Mouse (Mus musculus): ENCODE results near the gene Scn1b. TPM values are rescaled to one million over a fixed set of nuclear protein-coding genes. Genes with fewer than 3 reads are reported as not detected.

Scn1b gene
- polyA plus RNA-seq, 1 experiment from 2014 or later, result 1.1 TPM

DNA sequence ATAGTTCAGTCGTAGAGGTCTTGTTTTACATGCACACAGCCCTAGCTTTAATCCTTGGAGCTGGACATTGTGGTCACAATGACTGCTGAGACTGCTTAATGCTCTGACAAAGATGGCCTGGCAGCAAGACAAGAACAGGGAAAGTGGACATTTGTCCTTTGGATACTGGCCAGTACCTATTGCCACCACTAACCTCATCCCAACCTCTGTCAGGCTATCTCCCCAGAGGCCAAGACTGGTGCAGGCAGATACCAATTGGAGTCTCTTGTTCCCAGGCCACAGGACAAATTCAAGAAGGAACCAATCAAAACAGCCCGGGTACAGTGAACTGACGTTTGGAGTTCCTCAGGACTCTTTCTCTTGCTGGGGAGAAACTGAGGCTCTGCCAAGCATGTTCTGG lies 38.6 kb downstream of the Scn1b start:
- Histone ChIP-seq H3K4me1 (0 out of 2 replicates have a peak, but pooled peaks cover 7% of the 10 kb centered on the region), H3K36me3 (ENCODE audit: poor library complexity, severe bottlenecking) (no peaks in the 10 kb centered on the region), H3K27me3 (no peaks in the 10 kb centered on the region), H3K27ac (no peak overlapping the region), H3K4me2 (no peak overlapping the region), H3K4me3 (no peak overlapping the region), H3K9ac (no peak overlapping the region), H3K9me3 (replicated peaks) (no peaks in the 10 kb centered on the region; the same call in 1 of the 2 replicates)
- ATAC-seq, result no peak
- 66% methylated on average over 3 of the region's 3 CpGs for WGBS

DNA sequence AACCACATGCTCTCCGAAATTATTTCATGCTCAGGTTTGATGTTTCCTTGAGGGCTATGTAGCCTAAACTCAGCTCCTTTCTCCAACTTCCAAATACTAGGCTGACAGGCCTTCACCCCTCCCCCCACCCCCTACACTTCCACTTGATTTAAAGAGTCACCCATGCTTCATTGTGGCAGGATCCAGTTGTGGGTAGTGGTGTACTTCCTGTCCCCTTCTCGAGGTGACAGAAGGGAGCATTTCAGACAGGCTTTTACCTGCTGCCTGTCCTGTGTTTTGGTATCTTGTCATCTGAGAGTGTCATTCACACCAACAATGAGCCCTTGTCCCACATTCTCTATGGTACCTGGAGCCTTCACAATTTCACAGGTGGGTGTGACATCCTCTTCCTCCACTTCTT lies 39.5 kb downstream of the Scn1b start:
- WGBS, result 73% methylated on average over 2 of the region's 2 CpGs
- 0 out of 2 replicates have a peak, but pooled peaks cover 7% of the 10 kb centered on the region for H3K4me1 ChIP-seq
- no peaks in the 10 kb centered on the region for H3K27me3 ChIP-seq
- no peaks in the 10 kb centered on the region; the same call in 1 of the 2 replicates for H3K9me3 ChIP-seq (replicated peaks)
- no peak overlapping the region for H3K4me3 ChIP-seq
- no peak for ATAC-seq
- no peak overlapping the region for H3K4me2 ChIP-seq
- H3K36me3 ChIP-seq (ENCODE audit: poor library complexity, severe bottlenecking), result no peaks in the 10 kb centered on the region
- no peak overlapping the region for H3K9ac ChIP-seq
- no peak overlapping the region for H3K27ac ChIP-seq

- no peak overlapping the region for H3K4me3 ChIP-seq
- H3K27me3 ChIP-seq, result no peaks in the 10 kb centered on the region
- no peak overlapping the region for H3K27ac ChIP-seq
- H3K4me1 ChIP-seq, result 0 out of 2 replicates have a peak, but pooled peaks cover 7% of the 10 kb centered on the region
- H3K4me2 ChIP-seq, result no peak overlapping the region
- 94% methylated on average over 9 of the region's 9 CpGs for WGBS
- no peak for ATAC-seq
- H3K9ac ChIP-seq, result no peak overlapping the region
- no peaks in the 10 kb centered on the region for H3K36me3 ChIP-seq (ENCODE audit: poor library complexity, severe bottlenecking)
- no peaks in the 10 kb centered on the region; the same call in 1 of the 2 replicates for H3K9me3 ChIP-seq (replicated peaks)
These were observed 40.5 kb downstream of the Scn1b start for GRCm38 (mm10) chr7:31086175-31086755.

- no peak overlapping the region for H3K4me3 ChIP-seq
- no peaks in the 10 kb centered on the region for H3K36me3 ChIP-seq (ENCODE audit: poor library complexity, severe bottlenecking)
- H3K27ac ChIP-seq, result no peak overlapping the region
- H3K4me2 ChIP-seq, result no peak overlapping the region
- peaks cover 2% of the 10 kb centered on the region; the same call in 1 of the 2 replicates for H3K9me3 ChIP-seq (replicated peaks)
- WGBS, result 20% methylated on average over 3 of the region's 3 CpGs
- no peaks in the 10 kb centered on the region for H3K27me3 ChIP-seq
- 0 out of 2 replicates have a peak, but pooled peaks cover 7% of the 10 kb centered on the region for H3K4me1 ChIP-seq
- ATAC-seq, result no peak
- no peak overlapping the region for H3K9ac ChIP-seq
These were observed 41.6 kb downstream of the Scn1b start for GRCm38 (mm10) chr7:31085171-31085570.

GRCm38 (mm10) chr7:31084140-31084539 lies 42.7 kb downstream of the Scn1b start:
- 59% methylated on average over 9 of the region's 9 CpGs for WGBS
- Histone ChIP-seq H3K27ac (no peak overlapping the region), H3K4me3 (no peak overlapping the region), H3K9me3 (replicated peaks) (0 out of 2 replicates have a peak, but pooled peaks cover 2% of the 10 kb centered on the region), H3K36me3 (ENCODE audit: poor library complexity, severe bottlenecking) (no peaks in the 10 kb centered on the region), H3K4me1 (0 out of 2 replicates have a peak, but pooled peaks cover 7% of the 10 kb centered on the region), H3K9ac (no peak overlapping the region), H3K4me2 (no peak overlapping the region), H3K27me3 (no peaks in the 10 kb centered on the region)
- no peak for ATAC-seq

- ATAC-seq, result no peak
- no peak overlapping the region for H3K4me3 ChIP-seq
- no peak overlapping the region for H3K27ac ChIP-seq
- H3K4me1 ChIP-seq, result 0 out of 2 replicates have a peak, but pooled peaks cover 7% of the 10 kb centered on the region
- no peak overlapping the region for H3K9ac ChIP-seq
- no peaks in the 10 kb centered on the region for H3K27me3 ChIP-seq
- WGBS, result 58% methylated on average over 14 of the region's 14 CpGs
- H3K9me3 ChIP-seq (replicated peaks), result 0 out of 2 replicates have a peak, but pooled peaks cover 2% of the 10 kb centered on the region
- no peak overlapping the region for H3K4me2 ChIP-seq
- no peaks in the 10 kb centered on the region for H3K36me3 ChIP-seq (ENCODE audit: poor library complexity, severe bottlenecking)
These were observed 43.8 kb downstream of the Scn1b start for GRCm38 (mm10) chr7:31082831-31083588.

DNA sequence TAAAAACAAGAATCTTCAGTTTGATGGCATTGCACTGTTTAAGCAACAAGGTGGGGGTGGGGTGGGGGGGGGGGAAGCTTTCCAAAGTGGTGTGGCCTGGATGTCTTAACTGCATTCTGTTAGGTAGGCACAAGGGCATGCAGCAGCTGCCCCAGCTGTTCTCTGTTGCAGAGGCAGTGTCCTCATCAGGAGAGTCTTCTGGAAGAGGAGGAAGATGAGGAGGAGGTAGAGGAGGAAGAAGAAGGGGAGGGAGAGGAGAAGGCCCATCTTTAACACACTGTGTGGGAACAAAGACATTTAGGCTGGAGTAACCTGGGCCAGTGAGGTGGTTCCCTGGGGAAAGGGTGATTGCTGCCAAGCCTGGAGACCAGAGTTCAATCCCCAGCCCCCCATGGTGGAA lies 44.7 kb downstream of the Scn1b start:
- Histone ChIP-seq H3K4me3 (no peak overlapping the region), H3K36me3 (ENCODE audit: poor library complexity, severe bottlenecking) (no peaks in the 10 kb centered on the region), H3K27me3 (no peaks in the 10 kb centered on the region), H3K4me1 (0 out of 2 replicates have a peak, but pooled peaks cover 7% of the 10 kb centered on the region), H3K27ac (no peak overlapping the region), H3K4me2 (no peak overlapping the region), H3K9me3 (replicated peaks) (0 out of 2 replicates have a peak, but pooled peaks cover 2% of the 10 kb centered on the region), H3K9ac (no peak overlapping the region)
- no peak for ATAC-seq

- Histone ChIP-seq H3K4me2 (no peak overlapping the region), H3K9me3 (replicated peaks) (0 out of 2 replicates have a peak, but pooled peaks cover 2% of the 10 kb centered on the region), H3K9ac (no peak overlapping the region), H3K4me1 (0 out of 2 replicates have a peak, but pooled peaks cover 7% of the 10 kb centered on the region), H3K36me3 (ENCODE audit: poor library complexity, severe bottlenecking) (no peaks in the 10 kb centered on the region), H3K4me3 (no peak overlapping the region), H3K27ac (no peak overlapping the region), H3K27me3 (no peaks in the 10 kb centered on the region)
- WGBS, result 45% methylated on average over 1 of the region's 1 CpGs
- ATAC-seq, result no peak
These were observed 45.7 kb downstream of the Scn1b start for GRCm38 (mm10) chr7:31081106-31081505.

GRCm38 (mm10) chr7:31080611-31081010 lies 46.2 kb downstream of the Scn1b start:
- Histone ChIP-seq H3K36me3 (ENCODE audit: poor library complexity, severe bottlenecking) (no peaks in the 10 kb centered on the region), H3K4me1 (0 out of 2 replicates have a peak, but pooled peaks cover 7% of the 10 kb centered on the region), H3K9ac (no peak overlapping the region), H3K4me3 (no peak overlapping the region), H3K27ac (no peak overlapping the region), H3K9me3 (replicated peaks) (0 out of 2 replicates have a peak, but pooled peaks cover 2% of the 10 kb centered on the region), H3K27me3 (no peaks in the 10 kb centered on the region), H3K4me2 (no peak overlapping the region)
- no peak for ATAC-seq
- 45% methylated on average over 3 of the region's 3 CpGs for WGBS

DNA sequence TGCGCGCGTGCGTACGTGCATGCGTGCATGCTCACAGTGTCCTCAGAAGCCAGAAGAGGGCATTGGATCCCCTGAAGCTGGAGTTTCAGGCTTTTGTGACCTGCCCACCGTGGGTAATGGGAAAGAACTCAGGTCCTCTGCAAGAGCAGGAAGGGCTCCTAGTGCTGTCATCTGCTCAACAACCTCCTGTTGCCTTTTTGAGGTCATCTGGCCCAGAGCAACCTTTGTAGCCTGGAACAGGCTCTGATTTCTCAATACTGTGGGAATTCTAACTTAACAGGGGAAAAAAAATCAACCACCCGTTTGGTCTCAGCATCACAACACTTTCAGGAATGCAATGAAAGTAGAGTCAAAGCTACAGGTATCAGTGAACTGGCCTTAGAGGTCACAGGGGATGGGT lies 47.1 kb downstream of the Scn1b start:
- H3K9ac ChIP-seq, result no peak overlapping the region
- H3K27ac ChIP-seq, result no peak overlapping the region

DNA sequence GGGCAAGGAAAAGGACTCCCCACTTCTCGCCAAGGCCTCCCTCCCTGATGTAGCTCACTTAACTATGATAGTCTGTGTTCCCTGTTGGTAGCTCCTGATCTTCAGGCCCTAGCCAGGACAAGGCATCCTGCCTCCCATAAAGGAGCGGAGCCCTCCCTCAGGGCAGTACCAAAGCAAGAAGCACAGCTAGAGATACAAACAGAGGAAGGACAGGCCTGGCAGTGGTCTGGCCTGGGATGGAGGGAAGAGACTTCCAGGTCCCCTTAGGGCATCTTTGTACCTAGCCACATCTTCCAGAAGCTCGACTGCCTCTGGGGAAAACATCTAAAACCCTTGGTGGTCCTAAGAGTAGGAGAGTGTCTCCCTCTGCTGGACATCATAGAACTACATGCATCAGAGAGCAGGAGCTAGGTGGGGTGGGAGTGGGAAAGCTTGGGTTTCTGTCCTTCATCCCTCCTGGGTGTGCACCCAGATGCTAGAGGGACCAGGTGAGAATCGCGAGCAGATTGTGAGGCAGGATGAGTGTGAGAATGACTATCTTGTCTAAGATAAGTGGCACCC lies 48.8 kb downstream of the Scn1b start:
- Histone ChIP-seq H3K4me1 (no peaks in the 10 kb centered on the region), H3K27me3 (no peaks in the 10 kb centered on the region), H3K9ac (no peak overlapping the region), H3K27ac (no peak overlapping the region), H3K4me2 (no peak overlapping the region), H3K4me3 (no peak overlapping the region), H3K9me3 (replicated peaks) (0 out of 2 replicates have a peak, but pooled peaks cover 2% of the 10 kb centered on the region), H3K36me3 (ENCODE audit: poor library complexity, severe bottlenecking) (no peaks in the 10 kb centered on the region)
- WGBS, result 48% methylated on average over 5 of the region's 5 CpGs
- no peak for ATAC-seq

More for the DNA sequence above, 47.1 kb downstream of the Scn1b start:
- 89% methylated on average over 8 of the region's 8 CpGs for WGBS
- no peak overlapping the region for H3K4me2 ChIP-seq
- H3K36me3 ChIP-seq (ENCODE audit: poor library complexity, severe bottlenecking), result no peaks in the 10 kb centered on the region
- no peak for ATAC-seq
- no peak overlapping the region for H3K4me3 ChIP-seq
- H3K9me3 ChIP-seq (replicated peaks), result 0 out of 2 replicates have a peak, but pooled peaks cover 2% of the 10 kb centered on the region
- no peaks in the 10 kb centered on the region for H3K27me3 ChIP-seq
- H3K4me1 ChIP-seq, result 0 out of 2 replicates have a peak, but pooled peaks cover 2% of the 10 kb centered on the region

DNA sequence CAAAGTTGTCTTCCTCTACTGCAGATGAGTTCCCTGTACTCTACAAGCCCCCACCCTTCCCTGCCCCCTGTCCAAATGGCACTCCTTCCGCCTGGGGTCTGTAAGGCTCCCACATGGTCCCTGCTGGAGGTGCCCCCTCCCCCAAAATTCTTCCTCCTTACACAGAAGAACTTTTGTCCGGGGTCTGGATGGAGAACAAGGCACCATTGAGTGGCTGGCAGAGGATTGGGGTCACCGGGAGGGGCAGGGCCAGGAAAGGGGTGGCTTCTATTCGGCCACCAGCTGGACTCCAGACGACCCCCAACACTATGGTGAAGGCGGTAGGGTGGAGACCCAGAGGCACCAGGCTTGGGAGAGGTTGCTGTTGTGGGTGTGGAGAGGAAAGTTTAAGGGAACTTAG lies 49.3 kb downstream of the Scn1b start:
- Histone ChIP-seq H3K9ac (no peak overlapping the region), H3K4me1 (no peaks in the 10 kb centered on the region), H3K4me3 (no peak overlapping the region), H3K36me3 (ENCODE audit: poor library complexity, severe bottlenecking) (no peaks in the 10 kb centered on the region), H3K27ac (no peak overlapping the region), H3K4me2 (no peak overlapping the region), H3K9me3 (replicated peaks) (0 out of 2 replicates have a peak, but pooled peaks cover 2% of the 10 kb centered on the region), H3K27me3 (no peaks in the 10 kb centered on the region)
- no peak for ATAC-seq
- WGBS, result 64% methylated on average over 6 of the region's 6 CpGs

Measured in forebrain, embryonic 13.5 days (tissue).